Mouse (Mus musculus) inflammation-experienced regulatory T-cells (primary cell): ENCODE data around the gene Ogfrl1. TPM values are rescaled to one million over a fixed set of nuclear protein-coding genes. Genes with fewer than 3 reads are reported as not detected.

Experiments used
- polyA plus RNA-seq, 2 experiments: library from polyadenylated mRNA; unstranded; fragments of 100-300 nt; shearing (Covaris generic); gene quantifications; one replicate each; pipeline ENCODE4 v1.2.1; 2017

Gene Ogfrl1
- 1 to 10 TPM; 2.1 to 2.9 TPM for polyA plus RNA-seq

GRCm38 (mm10) chr1:23397623-23398022 is at the start of gene Ogfrl1:
TSS of gene Ogfrl1 (minus strand) at chr1:23397772.

